Mouse (Mus musculus) forebrain, embryonic 16.5 days (tissue): Measurements from ENCODE around the gene Cops9. TPM values are rescaled to one million over a fixed set of nuclear protein-coding genes. Genes with fewer than 3 reads are reported as not detected.

Experiments
- ATAC-seq: fragments of 200-750 bp; cut with Nextera tagmentation; 2 replicates; pipeline ENCODE4 v1.8.0; 2017; ENCODE audit warnings: mild to moderate bottlenecking, moderate library complexity
- H3K27ac ChIP-seq: fragments of 300-500 bp; sonication (generic); 2 replicates; pipeline ENCODE4 v1.5.1; 2014; ENCODE audit warnings: low read length, control low read depth
- H3K27me3 ChIP-seq: fragments of 300-500 bp; sonication (generic); replicated peaks from 2 replicates; pipeline ENCODE4 v1.6.1; 2014; ENCODE audit warnings: low read length; ENCODE audit not compliant: control insufficient read depth, insufficient read depth
- H3K36me3 ChIP-seq: fragments of 300-500 bp; sonication (generic); 2 replicates; pipeline ENCODE4 v1.6.1; 2014; ENCODE audit not compliant: control insufficient read depth, insufficient read depth
- H3K4me1 ChIP-seq: fragments of 300-500 bp; sonication (generic); replicated peaks from 2 replicates; pipeline ENCODE4 v1.6.1; 2014; ENCODE audit warnings: low read length; ENCODE audit not compliant: control insufficient read depth, insufficient read depth
- H3K4me2 ChIP-seq: fragments of 300-500 bp; sonication (generic); 2 replicates; pipeline ENCODE4 v1.6.1; 2014; ENCODE audit warnings: mild to moderate bottlenecking, low read length, control low read depth
- H3K4me3 ChIP-seq: fragments of 300-500 bp; sonication (generic); replicated peaks from 2 replicates; pipeline ENCODE4 v1.5.1; 2014; ENCODE audit warnings: mild to moderate bottlenecking, low read length, control low read depth
- H3K9ac ChIP-seq: fragments of 300-500 bp; sonication (generic); replicated peaks from 2 replicates; pipeline ENCODE4 v1.6.1; 2014; ENCODE audit warnings: low read depth, low read length, control low read depth
- H3K9me3 ChIP-seq: fragments of 300-500 bp; sonication (generic); 2 replicates; pipeline ENCODE4 v1.6.1; 2016; ENCODE audit warnings: low read length; ENCODE audit not compliant: control insufficient read depth
- WGBS: fragments of 180-500 bp; shearing (Covaris S2); extraction: QIAGEN DNeasy Blood & Tissue Kit; methylation state at CpG from one replicate; pipeline ENCODE4 v1.1.7; 2014; 5-methylcytosine and 5-hydroxymethylcytosine counted together
- polyA plus RNA-seq: library from polyadenylated mRNA; unstranded; fragments of >200 nt; fragmentation: Nextera tagmentation; extraction: Ambion mirVana; gene quantifications from 2 replicates; pipeline ENCODE4 v1.2.1, GENCODE M21; 2015

The Cops9 gene
- polyA plus RNA-seq, 1 experiment from 2014 or later: 475 TPM

- H3K9me3 ChIP-seq: no peaks in the 10 kb centered on the region
- H3K4me2 ChIP-seq: no peak overlapping the region
- no peaks in the 10 kb centered on the region for H3K27me3 ChIP-seq
- no peak for ATAC-seq
- H3K4me3 ChIP-seq: no peak overlapping the region
- no peaks in the 10 kb centered on the region for H3K36me3 ChIP-seq
- no peak overlapping the region for H3K27ac ChIP-seq
- no peaks in the 10 kb centered on the region for H3K4me1 ChIP-seq
- 86% methylated on average over 5 of the region's 5 CpGs for WGBS
- H3K9ac ChIP-seq: no peak overlapping the region
Observed at GRCm38 (mm10) chr1:92673258-92673782, 31.5 kb upstream of the Cops9 start.

- ATAC-seq: no peak
- 85% methylated on average over 4 of the region's 4 CpGs for WGBS
- no peaks in the 10 kb centered on the region for H3K27me3 ChIP-seq
Observed at GRCm38 (mm10) chr1:92671326-92671725, 29.5 kb upstream of the Cops9 start.

GRCm38 (mm10) chr1:92669430-92669829, 27.6 kb upstream of the Cops9 start:
- Histone ChIP-seq H3K27me3 (no peaks in the 10 kb centered on the region), H3K4me1 (no peaks in the 10 kb centered on the region), H3K9me3 (no peaks in the 10 kb centered on the region), H3K36me3 (no peaks in the 10 kb centered on the region), H3K4me3 (no peak overlapping the region), H3K27ac (no peak overlapping the region), H3K4me2 (no peak overlapping the region), H3K9ac (no peak overlapping the region)
- no peak for ATAC-seq
- WGBS: 93% methylated on average over 3 of the region's 3 CpGs

More at GRCm38 (mm10) chr1:92671326-92671725, 29.5 kb upstream of the Cops9 start:
- Histone ChIP-seq H3K27ac (no peak overlapping the region), H3K4me1 (no peaks in the 10 kb centered on the region), H3K36me3 (no peaks in the 10 kb centered on the region), H3K9ac (no peak overlapping the region), H3K4me2 (no peak overlapping the region), H3K4me3 (no peak overlapping the region), H3K9me3 (no peaks in the 10 kb centered on the region)

GRCm38 (mm10) chr1:92667106-92667505, 25.3 kb upstream of the Cops9 start:
- no peaks in the 10 kb centered on the region for H3K9me3 ChIP-seq
- H3K4me3 ChIP-seq: no peak overlapping the region
- H3K4me1 ChIP-seq: no peaks in the 10 kb centered on the region
- no peak overlapping the region for H3K4me2 ChIP-seq
- no peak for ATAC-seq
- H3K27ac ChIP-seq: no peak overlapping the region
- WGBS: 72% methylated on average over 6 of the region's 6 CpGs
- no peaks in the 10 kb centered on the region for H3K36me3 ChIP-seq
- H3K27me3 ChIP-seq: no peaks in the 10 kb centered on the region
- H3K9ac ChIP-seq: no peak overlapping the region

GRCm38 (mm10) chr1:92659392-92659791, 17.6 kb upstream of the Cops9 start:
- Histone ChIP-seq H3K36me3 (no peaks in the 10 kb centered on the region), H3K9me3 (no peaks in the 10 kb centered on the region), H3K9ac (no peak overlapping the region), H3K4me3 (no peak overlapping the region), H3K27ac (no peak overlapping the region), H3K27me3 (no peaks in the 10 kb centered on the region), H3K4me2 (no peak overlapping the region), H3K4me1 (no peaks in the 10 kb centered on the region)
- ATAC-seq: no peak
- 73% methylated on average over 5 of the region's 5 CpGs for WGBS

GRCm38 (mm10) chr1:92657025-92657820, 15.4 kb upstream of the Cops9 start:
- Histone ChIP-seq H3K27ac (no peak overlapping the region), H3K9ac (no peak overlapping the region), H3K27me3 (no peaks in the 10 kb centered on the region), H3K4me1 (no peaks in the 10 kb centered on the region), H3K9me3 (no peaks in the 10 kb centered on the region), H3K36me3 (no peaks in the 10 kb centered on the region), H3K4me3 (no peak overlapping the region), H3K4me2 (no peak overlapping the region)
- ATAC-seq: no peak
- 84% methylated on average over 11 of the region's 11 CpGs for WGBS

- Histone ChIP-seq H3K36me3 (no peaks in the 10 kb centered on the region), H3K9ac (no peak overlapping the region)
- 76% methylated on average over 2 of the region's 2 CpGs for WGBS
Observed at GRCm38 (mm10) chr1:92654676-92655075, 12.9 kb upstream of the Cops9 start.

GRCm38 (mm10) chr1:92653179-92653578, 11.4 kb upstream of the Cops9 start:
- no peak overlapping the region for H3K27ac ChIP-seq
- no peaks in the 10 kb centered on the region for H3K36me3 ChIP-seq
- no peak overlapping the region for H3K4me3 ChIP-seq
- no peaks in the 10 kb centered on the region for H3K9me3 ChIP-seq
- H3K27me3 ChIP-seq: no peaks in the 10 kb centered on the region
- WGBS: 92% methylated on average over 3 of the region's 3 CpGs
- no peaks in the 10 kb centered on the region for H3K4me1 ChIP-seq
- H3K4me2 ChIP-seq: no peak overlapping the region
- H3K9ac ChIP-seq: no peak overlapping the region
- no peak for ATAC-seq

More at GRCm38 (mm10) chr1:92654676-92655075, 12.9 kb upstream of the Cops9 start:
- no peak overlapping the region for H3K27ac ChIP-seq
- no peaks in the 10 kb centered on the region for H3K9me3 ChIP-seq
- H3K4me1 ChIP-seq: no peaks in the 10 kb centered on the region
- no peak overlapping the region for H3K4me2 ChIP-seq
- no peaks in the 10 kb centered on the region for H3K27me3 ChIP-seq
- ATAC-seq: no peak
- H3K4me3 ChIP-seq: no peak overlapping the region

- WGBS: 32% methylated on average over 3 of the region's 3 CpGs
- H3K9ac ChIP-seq: no peak overlapping the region
- no peaks in the 10 kb centered on the region for H3K27me3 ChIP-seq
- no peaks in the 10 kb centered on the region for H3K9me3 ChIP-seq
- H3K4me3 ChIP-seq: no peak overlapping the region
- no peak overlapping the region for H3K27ac ChIP-seq
- H3K36me3 ChIP-seq: no peaks in the 10 kb centered on the region
- H3K4me1 ChIP-seq: 0 out of 2 replicates have a peak, but pooled peaks cover 2% of the 10 kb centered on the region
- ATAC-seq: no peak
- no peak overlapping the region for H3K4me2 ChIP-seq
Observed at GRCm38 (mm10) chr1:92651467-92651866, 9.7 kb upstream of the Cops9 start.
